Mouse (Mus musculus) right cerebral cortex, postnatal 14 days (tissue): Measurements from ENCODE around the gene Clnk.
"Not testable (repeated sequence)": the region's sequence is repeated elsewhere in the genome, so short reads cannot be mapped to it uniquely, and the experiment has no call there.

Experiments
- DNase-seq: peaks from one replicate; pipeline ENCODE4 v3.0.0; 2022

Gene Clnk

DNA sequence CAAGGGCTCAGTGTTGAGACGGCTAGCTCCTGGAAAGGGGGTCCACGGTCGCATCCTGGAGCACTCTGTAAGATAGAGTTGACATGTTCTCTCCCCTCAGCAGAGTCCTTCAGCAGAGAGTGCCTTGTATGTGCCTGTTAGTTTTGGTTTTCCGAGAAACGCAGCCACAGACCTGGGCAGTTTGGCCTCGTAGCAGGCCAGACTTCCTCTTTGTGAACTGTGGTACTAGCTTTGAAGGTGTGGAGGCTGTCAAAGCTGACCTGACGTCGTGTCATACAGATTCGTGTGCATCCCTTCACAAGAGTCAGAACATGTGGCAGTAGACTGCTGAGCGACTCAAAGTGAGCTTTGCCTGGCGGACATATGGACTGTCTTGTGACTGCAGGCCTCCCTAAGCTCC, at the start of gene Clnk:
TSS of gene Clnk (minus strand) at position 191 of the 400 bp plus-strand sequence.
- no peak for DNase-seq

DNA sequence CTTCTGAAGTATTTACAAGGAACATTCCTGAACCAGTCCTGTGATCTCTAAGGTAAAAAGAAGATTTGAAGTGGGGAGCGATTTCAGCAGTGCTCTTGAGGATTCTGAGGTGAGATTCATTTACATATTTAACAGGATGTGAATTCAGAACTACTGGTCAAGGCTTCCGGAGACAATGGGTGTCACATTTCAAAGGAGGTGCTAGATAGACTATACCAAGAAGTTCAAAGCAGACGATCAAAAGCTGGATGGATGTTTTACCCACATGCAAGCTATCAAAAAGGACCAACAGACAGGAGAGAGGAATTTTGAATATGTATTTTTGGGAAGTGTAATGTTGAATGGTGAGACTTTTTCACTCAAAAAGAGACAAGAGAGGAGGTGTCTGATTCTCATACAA, 28.7 kb upstream of the Clnk start:
- DNase-seq = no peak

GRCm38 (mm10) chr5:38904528-38905044, 28.0 kb upstream of the Clnk start:
- no peak for DNase-seq

GRCm38 (mm10) chr5:38902889-38903288, 26.3 kb upstream of the Clnk start:
- no peak for DNase-seq

DNA sequence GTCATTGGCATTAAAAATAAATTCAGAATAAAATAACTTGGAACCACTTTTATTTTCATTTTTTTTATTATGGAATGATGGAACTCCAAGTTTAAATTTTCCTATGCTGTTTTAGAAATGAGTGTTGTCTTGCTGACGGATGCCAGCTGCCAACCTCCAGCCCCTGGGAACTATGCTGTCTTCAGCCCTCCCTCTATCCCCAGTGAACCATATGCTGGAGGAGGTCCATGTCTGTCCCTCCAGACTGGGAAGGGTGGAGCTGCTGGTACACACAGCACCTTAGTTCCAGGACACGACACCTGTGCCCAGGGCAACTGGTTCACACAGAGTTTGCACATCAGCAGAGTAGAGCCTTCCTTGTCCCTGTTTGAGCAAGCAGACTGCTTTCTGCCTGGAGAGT, 22.4 kb upstream of the Clnk start:
- no peak for DNase-seq

- DNase-seq = no peak
Measured at GRCm38 (mm10) chr5:38888646-38889045, 12.0 kb upstream of the Clnk start.

GRCm38 (mm10) chr5:38886623-38887275, 10.1 kb upstream of the Clnk start:
- DNase-seq = no peak

DNA sequence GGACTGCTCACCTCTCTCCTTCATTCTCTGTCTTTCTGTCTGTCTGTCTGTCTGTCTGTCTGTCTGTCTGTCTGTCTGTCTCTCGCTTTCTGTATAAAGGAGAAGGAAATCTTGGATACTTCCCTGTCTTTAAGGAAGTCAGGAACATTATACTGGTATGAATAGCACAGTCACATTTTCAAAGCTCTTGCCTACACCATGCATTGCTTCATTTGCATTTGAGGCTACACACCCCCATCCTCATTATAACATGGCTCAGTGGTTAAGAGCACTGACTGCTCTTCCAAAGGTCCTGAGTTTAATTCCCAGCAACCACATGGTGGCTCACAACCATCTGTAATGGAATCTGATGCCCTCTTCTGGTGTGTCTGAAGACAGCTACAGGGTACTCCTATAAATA, 6.0 kb upstream of the Clnk start:
- DNase-seq = not testable (repeated sequence)

DNA sequence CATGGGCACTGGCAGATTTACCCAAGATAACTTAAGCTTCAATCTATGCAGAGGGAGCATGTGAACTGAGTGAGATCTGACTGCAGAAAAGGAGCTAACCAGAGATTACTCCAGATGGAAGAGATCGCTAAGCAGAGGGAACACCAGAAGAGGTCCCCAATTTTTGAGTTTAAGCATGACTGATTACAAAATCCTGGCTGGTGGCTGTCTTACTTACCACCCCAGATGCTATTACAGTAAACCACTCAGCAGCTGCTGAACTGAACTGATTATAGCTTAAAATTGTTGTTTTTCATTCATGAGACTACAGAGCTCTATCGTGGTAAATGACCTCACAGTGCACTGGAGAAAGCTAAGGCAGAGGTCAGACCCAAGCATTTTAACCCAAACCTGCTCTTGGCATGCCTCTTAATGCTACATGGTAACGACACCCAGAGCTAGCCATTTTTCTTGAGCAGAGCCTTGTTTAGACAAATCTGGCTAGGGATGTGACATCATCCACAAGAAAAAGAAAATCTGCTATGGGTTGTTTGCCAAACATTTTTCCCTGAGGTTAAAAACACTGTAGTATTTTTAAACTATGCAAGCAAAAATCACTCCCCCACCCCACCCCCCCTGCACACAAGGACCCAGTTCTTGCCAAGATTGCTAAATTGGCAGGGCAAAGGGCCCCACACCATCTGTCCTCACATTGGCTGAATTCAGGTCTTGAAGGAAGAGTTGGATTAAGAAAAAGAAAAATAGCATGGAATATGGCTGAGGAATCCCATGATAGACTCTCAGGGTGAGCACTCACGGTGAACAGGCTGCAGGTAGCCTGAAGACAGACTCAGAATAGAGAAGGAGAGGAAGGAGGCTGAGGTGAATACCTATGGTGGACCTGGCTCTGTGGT, 5.4 kb upstream of the Clnk start:
- no peak for DNase-seq

- DNase-seq = no peak
Measured at GRCm38 (mm10) chr5:38881416-38881727, 4.8 kb upstream of the Clnk start.

GRCm38 (mm10) chr5:38879989-38880706, 3.5 kb upstream of the Clnk start:
- DNase-seq = peak; percentile 17

DNA sequence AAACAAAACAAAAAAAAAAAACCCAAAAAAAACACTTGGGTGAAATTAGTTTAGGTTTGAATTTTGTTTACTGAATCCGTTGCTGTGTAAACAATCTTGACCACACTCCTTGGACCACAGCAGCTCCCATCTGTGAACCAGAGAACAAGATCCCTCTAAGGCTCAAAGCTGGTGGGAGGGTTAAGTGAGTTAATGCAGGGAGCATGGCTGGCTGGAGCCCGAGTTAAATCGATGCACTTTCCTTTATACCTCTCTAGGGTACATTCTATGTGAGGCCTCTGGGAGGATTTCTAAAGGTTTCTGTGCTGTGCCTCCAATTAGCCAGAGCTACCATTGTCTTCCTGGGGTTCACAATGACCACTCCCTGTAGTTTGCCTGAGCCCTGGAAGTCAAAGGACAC, 1.2 kb downstream of the Clnk start:
- no peak for DNase-seq

GRCm38 (mm10) chr5:38874931-38875330, 1.7 kb downstream of the Clnk start:
- no peak for DNase-seq

GRCm38 (mm10) chr5:38872906-38873305, 3.7 kb downstream of the Clnk start:
- DNase-seq = no peak

DNA sequence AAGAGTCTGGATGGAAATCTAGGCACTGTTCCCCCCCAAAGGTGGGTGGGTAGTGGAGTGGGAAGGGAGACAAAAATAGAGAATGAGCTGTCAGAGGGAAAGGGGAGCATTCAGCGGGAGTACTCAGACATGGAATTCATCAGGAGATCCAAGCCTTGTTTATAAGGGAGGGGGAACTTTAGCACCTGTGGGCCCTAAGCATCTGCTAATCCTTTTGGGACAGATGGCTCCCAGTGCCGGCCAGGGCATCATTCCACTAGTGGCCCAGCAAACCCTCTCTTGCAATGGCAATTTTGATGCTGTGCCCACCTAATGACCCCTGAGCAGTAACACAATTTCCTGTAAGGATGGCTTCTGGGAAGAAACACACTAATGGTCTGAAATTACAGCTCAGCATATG, 5.0 kb downstream of the Clnk start:
- no peak for DNase-seq

- DNase-seq = no peak
Measured at GRCm38 (mm10) chr5:38870485-38870884, 6.1 kb downstream of the Clnk start.

- DNase-seq = no peak
Measured at GRCm38 (mm10) chr5:38869976-38870375, 6.6 kb downstream of the Clnk start.

GRCm38 (mm10) chr5:38864624-38865023, 12.0 kb downstream of the Clnk start:
- no peak for DNase-seq

- DNase-seq = no peak
Measured at GRCm38 (mm10) chr5:38863029-38863428, 13.6 kb downstream of the Clnk start.

DNA sequence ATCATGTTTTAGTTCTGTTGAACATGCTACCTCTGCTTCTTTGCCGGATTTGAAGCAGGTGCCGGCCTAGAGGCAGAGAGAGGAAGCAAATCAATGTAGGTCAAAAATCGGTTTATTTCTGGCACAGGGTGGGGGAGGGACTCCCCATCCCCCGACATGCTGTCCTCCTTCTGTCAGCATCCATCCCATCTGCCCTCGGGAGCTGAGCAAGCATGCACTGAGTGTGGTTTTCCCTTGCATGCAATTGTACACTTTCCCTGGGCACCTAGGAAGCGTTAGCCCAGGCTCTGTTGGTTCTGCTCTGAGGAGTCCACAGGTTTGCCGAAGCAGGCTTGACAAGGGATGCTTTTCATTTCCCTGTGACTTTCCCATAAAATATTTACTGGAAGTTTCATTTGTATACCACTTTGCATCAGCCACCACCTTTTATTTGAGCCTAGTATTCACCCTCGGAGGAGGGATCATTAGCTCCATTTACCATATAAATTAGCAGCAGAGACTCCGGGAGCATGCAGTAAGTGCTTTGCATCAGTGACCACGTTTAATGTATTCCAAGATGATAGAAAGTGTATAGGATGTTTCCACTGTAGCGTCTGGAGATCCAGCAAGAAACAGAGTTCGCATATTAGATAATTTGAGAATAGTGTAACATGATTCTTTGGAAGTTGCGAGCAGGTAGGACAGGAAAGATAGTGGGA, 14.2 kb downstream of the Clnk start:
- no peak for DNase-seq

DNA sequence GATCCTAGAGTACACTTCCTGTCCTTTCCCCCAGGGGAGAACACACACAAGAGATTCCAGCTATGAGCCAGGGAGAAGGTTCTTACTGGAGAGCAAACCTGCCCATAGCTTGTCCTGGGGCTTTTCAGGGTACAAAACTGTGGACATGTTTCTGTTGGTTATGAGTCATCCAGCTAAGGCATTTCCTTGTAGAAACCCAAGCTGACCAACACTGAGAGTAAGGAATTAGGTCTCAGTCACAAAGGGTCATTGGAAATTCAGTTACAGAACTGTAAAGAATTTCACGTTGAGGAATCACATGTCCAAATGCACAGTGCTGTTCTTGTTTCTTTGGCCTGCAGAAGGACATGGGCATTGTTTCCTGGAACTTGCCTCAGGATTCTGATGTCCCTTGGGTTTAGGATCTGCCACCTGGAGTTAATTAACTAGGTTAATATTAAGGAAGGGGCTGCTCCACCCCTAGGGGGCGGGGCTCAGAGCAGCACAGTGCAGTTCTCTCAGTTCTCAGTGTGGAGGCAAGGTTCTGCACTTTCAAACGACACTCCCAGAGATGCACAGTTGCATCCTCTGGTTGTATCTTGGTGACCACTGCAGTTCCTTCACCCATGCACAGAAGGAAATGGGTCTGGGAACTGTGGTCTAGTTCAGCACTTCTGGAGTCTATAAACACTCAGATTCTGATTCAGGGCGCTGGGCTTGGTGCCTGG, 18.4 kb downstream of the Clnk start:
- DNase-seq = no peak

GRCm38 (mm10) chr5:38857591-38857990, 19.0 kb downstream of the Clnk start:
- DNase-seq = no peak
